Mouse (Mus musculus): ENCODE measurements at regions not wholly inside any gene's neighbourhood (a gene's known extent, or its start where the extent isn't known, plus 50 kb on each side); places are given as distances from the start of the nearest gene placed in this dataset.
A peak's percentile ranks its signal among the peaks of the same experiment; 100 is the strongest.

DNA sequence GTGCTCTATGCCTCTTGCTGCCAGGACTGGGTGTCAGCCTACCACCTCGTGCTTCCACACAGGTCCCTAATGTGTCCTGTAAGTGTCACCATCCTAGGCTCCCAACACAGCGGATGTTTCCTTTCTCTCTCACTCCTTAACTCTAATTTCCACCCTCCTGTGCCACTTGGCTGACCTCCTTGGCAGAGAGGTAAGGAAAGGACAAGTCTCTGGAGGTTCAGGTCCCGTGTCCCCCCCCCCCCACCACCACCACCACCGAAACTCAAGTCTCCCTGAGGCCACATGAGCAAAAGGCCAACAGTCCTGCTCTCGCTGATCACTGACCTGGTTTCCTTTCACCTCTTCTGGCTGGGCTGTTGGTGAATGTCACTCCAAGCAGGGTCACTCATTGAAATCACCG, 189.0 kb downstream of the Zfp36l1 start:
- Histone ChIP-seq H3K9ac (replicated peaks; ENCODE audit: low read length) (no peak overlapping the region), H3K4me3 (ENCODE audit: low read length) (no peak overlapping the region), H3K36me3 (ENCODE audit: insufficient read depth, low read length) (no peaks in the 10 kb centered on the region), H3K4me2 (replicated peaks; ENCODE audit: low read depth, low read length) (no peak overlapping the region), H3K4me1 (ENCODE audit: insufficient read depth, low read length) (peaks cover 46% of the 10 kb centered on the region), H3K27ac (ENCODE audit: low read length) (no peak overlapping the region), H3K27me3 (ENCODE audit: insufficient read depth, low read length) (no peaks in the 10 kb centered on the region), H3K9me3 (ENCODE audit: low read length) (no peaks in the 10 kb centered on the region)
- ATAC-seq (ENCODE audit: low FRiP score, low TSS enrichment) = no peak
- 78% methylated on average over 6 of the region's 6 CpGs for WGBS

DNA sequence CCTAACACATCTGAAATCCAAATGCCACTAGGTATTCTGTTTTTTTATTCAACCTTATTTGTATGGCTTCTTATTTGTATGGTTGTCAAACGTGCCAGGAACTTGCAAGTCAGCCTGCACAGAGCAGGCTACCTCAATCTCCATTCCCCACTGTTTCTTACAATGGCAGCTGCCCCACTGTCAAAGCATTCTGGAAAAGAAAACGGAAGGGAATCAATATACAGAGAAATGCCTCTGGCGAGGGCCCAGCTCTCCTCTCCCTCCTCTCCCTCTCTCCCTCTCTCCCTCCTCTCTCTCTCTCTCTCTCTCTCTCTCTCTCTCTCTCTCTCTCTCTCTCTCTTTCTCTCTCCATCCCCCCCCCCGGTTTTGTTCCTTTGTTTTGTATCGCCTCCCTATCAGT, 191.0 kb downstream of the Zfp36l1 start:
- H3K36me3 ChIP-seq (ENCODE audit: insufficient read depth, low read length) = no peaks in the 10 kb centered on the region
- no peak overlapping the region for H3K9ac ChIP-seq (replicated peaks; ENCODE audit: low read length)
- 52% methylated on average over 5 of the region's 5 CpGs for WGBS
- H3K9me3 ChIP-seq (ENCODE audit: low read length) = no peaks in the 10 kb centered on the region
- H3K4me1 ChIP-seq (ENCODE audit: insufficient read depth, low read length) = peaks cover 50% of the 10 kb centered on the region
- no peak overlapping the region for H3K4me3 ChIP-seq (ENCODE audit: low read length)
- H3K27ac ChIP-seq (ENCODE audit: low read length) = no peak overlapping the region
- H3K4me2 ChIP-seq (replicated peaks; ENCODE audit: low read depth, low read length) = no peak overlapping the region
- H3K27me3 ChIP-seq (ENCODE audit: insufficient read depth, low read length) = no peaks in the 10 kb centered on the region
- ATAC-seq (ENCODE audit: low FRiP score, low TSS enrichment) = no peak

DNA sequence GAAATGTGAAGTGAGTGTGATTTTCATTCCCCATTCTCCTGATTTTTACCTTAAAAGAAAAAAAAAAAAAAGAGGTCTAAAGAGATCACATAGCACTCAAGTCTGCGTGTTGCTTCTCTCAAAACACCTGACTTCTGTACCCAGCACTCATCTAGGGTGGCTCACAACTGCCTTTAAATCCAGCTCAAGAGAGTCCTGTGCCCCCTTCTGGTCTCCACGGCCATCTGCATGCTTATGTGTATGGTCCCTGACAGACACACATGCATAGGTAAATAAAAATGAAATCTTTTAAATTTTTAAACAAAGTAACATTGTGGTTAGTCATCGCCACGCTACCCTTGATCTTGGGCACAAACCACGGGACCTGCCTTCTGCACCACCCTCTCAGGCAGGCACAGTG, 193.8 kb downstream of the Zfp36l1 start:
- Histone ChIP-seq H3K27ac (ENCODE audit: low read length) (peak overlapping the region; percentile 93; the same call in 1 of the 2 replicates), H3K36me3 (ENCODE audit: insufficient read depth, low read length) (no peaks in the 10 kb centered on the region), H3K27me3 (ENCODE audit: insufficient read depth, low read length) (no peaks in the 10 kb centered on the region), H3K4me2 (replicated peaks; ENCODE audit: low read depth, low read length) (no peak overlapping the region), H3K4me3 (ENCODE audit: low read length) (no peak overlapping the region), H3K9ac (replicated peaks; ENCODE audit: low read length) (no peak overlapping the region), H3K9me3 (ENCODE audit: low read length) (peaks cover 4% of the 10 kb centered on the region; the same call in 1 of the 2 replicates), H3K4me1 (ENCODE audit: insufficient read depth, low read length) (peaks cover 36% of the 10 kb centered on the region)
- no peak for ATAC-seq (ENCODE audit: low FRiP score, low TSS enrichment)
- 88% methylated on average over 5 of the region's 5 CpGs for whole genome bisulfite sequencing

DNA sequence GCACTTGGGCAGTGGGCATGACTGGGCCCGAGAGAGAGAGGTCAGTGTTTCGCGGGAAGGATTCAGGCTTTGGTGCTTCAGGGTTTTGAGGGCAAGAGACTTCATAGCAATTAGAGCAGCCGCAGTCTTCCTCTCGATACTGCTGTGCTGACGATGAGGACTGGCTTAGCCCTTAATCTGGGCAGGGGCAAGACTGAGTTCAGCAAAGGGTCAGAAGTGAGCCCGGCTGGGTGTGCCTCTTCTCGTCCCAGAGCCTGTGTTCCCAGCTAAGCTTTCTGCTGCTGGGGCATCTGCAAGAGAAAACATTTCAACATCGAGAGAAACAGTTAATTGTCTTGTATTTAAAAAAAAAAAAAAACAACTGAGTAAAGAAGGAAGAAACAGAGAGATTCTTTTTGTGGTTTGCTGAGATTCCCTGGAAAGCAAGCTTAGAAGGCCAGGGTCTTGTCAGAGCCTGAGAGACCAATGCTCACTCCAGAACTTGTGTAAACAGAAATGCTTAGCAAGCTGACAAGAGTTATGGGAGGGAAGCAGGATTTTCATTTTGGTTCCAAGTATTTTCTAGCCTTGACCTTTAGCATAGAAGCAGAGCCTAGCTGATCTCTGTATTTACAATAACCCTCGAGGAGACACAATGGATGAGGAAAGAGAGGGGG, 195.1 kb downstream of the Zfp36l1 start:
- H3K4me2 ChIP-seq (replicated peaks; ENCODE audit: low read depth, low read length) = no peak overlapping the region
- no peaks in the 10 kb centered on the region for H3K27me3 ChIP-seq (ENCODE audit: insufficient read depth, low read length)
- no peak overlapping the region for H3K4me3 ChIP-seq (ENCODE audit: low read length)
- 28% methylated on average over 10 of the region's 10 CpGs for WGBS
- peaks cover 41% of the 10 kb centered on the region for H3K4me1 ChIP-seq (ENCODE audit: insufficient read depth, low read length)
- no peak for ATAC-seq (ENCODE audit: low FRiP score, low TSS enrichment)
- H3K9ac ChIP-seq (replicated peaks; ENCODE audit: low read length) = peak overlapping the region; percentile 43; the same call in 1 of the 2 replicates
- peak overlapping the region; percentile 93 for H3K27ac ChIP-seq (ENCODE audit: low read length)
- no peaks in the 10 kb centered on the region for H3K36me3 ChIP-seq (ENCODE audit: insufficient read depth, low read length)
- H3K9me3 ChIP-seq (ENCODE audit: low read length) = peaks cover 4% of the 10 kb centered on the region; the same call in 1 of the 2 replicates

DNA sequence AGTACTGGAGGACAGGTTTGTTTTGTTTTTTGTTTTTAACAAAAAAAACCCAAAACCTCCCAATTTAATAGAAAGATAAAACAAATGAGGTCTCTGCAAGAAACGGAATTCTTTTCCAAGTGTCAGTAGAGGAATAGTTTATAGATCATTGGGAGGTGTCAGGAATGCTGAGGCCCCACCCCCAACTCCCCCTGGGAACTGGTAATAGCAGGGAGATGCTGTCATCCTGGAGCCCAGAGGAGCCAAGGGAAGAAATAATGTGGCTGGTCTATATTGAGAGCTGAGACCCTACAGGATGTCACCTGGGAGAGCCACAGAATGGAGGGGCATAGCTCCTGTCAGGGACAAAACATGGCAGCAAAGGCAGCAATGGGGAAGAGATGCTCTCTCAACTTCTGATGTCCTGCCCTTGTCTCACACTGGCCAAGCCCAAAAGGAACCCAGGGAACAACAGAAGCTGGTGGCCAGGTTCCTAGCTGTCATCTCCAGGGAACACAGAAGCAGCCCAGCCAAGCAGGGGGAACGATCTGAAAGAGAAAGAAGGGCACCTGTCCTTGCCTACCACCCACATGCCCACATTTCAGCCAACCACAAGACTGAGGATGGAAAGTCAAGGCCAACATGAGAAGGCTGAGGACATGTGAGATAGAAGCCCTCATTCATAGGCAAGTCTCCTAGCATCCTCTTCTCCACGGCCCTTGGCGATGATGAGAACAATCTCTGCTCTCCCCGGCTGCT, 195.7 kb downstream of the Zfp36l1 start:
- Histone ChIP-seq H3K27me3 (ENCODE audit: insufficient read depth, low read length) (no peaks in the 10 kb centered on the region), H3K4me3 (ENCODE audit: low read length) (no peak overlapping the region), H3K4me2 (replicated peaks; ENCODE audit: low read depth, low read length) (no peak overlapping the region), H3K27ac (ENCODE audit: low read length) (peak overlapping the region; percentile 93), H3K9ac (replicated peaks; ENCODE audit: low read length) (peak overlapping the region; percentile 43; the same call in 1 of the 2 replicates), H3K9me3 (ENCODE audit: low read length) (peaks cover 4% of the 10 kb centered on the region; the same call in 1 of the 2 replicates), H3K4me1 (ENCODE audit: insufficient read depth, low read length) (peaks cover 41% of the 10 kb centered on the region), H3K36me3 (ENCODE audit: insufficient read depth, low read length) (no peaks in the 10 kb centered on the region)
- WGBS = 64% methylated on average over 5 of the region's 5 CpGs
- ATAC-seq (ENCODE audit: low FRiP score, low TSS enrichment) = no peak

DNA sequence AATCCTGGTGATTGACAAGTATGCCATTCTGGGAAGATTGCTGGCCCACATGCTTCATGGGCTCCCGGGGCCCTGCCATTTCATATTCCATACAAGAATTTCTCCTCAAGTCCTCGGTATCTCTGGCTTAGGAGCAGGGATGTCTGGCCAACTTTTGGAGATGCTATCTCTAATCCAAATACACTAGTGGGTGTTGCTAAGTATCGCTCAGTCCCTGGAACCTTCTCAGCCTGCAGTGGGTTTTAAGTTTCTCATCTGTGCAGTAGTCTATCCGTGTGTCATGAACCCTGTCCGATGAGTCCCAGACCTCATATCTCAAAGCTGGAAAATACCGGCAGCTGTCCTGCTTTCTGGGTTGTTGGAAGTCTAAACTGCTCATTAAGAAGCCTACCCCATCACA, 198.9 kb downstream of the Zfp36l1 start:
- Histone ChIP-seq H3K27ac (ENCODE audit: low read length) (peak overlapping the region; percentile 53; the same call in 1 of the 2 replicates), H3K4me2 (replicated peaks; ENCODE audit: low read depth, low read length) (no peak overlapping the region), H3K27me3 (ENCODE audit: insufficient read depth, low read length) (no peaks in the 10 kb centered on the region), H3K9me3 (ENCODE audit: low read length) (peaks cover 4% of the 10 kb centered on the region; the same call in 1 of the 2 replicates), H3K4me3 (ENCODE audit: low read length) (no peak overlapping the region), H3K36me3 (ENCODE audit: insufficient read depth, low read length) (no peaks in the 10 kb centered on the region), H3K9ac (replicated peaks; ENCODE audit: low read length) (no peak overlapping the region), H3K4me1 (ENCODE audit: insufficient read depth, low read length) (peaks cover 37% of the 10 kb centered on the region)
- ATAC-seq (ENCODE audit: low FRiP score, low TSS enrichment) = no peak
- 49% methylated on average over 6 of the region's 6 CpGs for WGBS

DNA sequence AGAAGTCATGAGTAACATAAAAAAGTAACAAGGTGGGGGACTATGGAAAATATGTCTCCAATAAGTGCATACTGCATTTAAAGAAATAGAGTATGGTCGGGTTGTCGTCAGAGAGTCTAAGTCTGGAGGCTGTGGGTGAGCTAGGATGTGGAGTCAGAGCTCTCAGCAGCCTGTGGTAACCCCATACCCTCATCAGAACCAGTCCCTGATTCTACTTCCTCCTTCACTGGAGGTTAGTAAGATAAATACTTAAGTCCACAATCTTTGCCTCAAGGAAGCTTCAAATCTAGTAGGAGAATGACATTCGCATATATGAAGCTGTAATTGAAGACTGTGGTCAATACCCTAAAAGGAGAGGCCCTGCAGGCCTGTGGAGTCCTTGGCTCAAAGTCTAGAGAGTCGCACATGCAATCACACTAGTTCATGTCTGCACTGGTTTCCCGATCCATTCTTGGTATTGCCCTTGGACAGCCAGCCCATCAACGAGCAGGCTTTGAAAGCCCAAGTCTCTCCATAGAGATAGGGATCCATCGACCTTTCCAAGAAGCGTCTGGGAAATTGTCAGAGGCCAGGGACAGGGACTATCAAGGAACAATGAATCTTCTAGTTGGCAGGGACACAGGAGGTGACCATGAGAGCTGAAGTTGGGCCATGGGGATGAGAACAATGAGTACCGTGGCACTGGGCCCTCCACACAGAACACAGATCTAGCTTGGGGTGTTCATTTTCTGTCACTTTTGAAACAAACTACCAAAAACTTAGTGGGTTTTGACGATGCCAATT, 200.3 kb downstream of the Zfp36l1 start:
- H3K36me3 ChIP-seq (ENCODE audit: insufficient read depth, low read length) = no peaks in the 10 kb centered on the region
- 93% methylated on average over 10 of the region's 10 CpGs for WGBS
- H3K9ac ChIP-seq (replicated peaks; ENCODE audit: low read length) = no peak overlapping the region
- peaks cover 28% of the 10 kb centered on the region for H3K4me1 ChIP-seq (ENCODE audit: insufficient read depth, low read length)
- no peak overlapping the region for H3K4me2 ChIP-seq (replicated peaks; ENCODE audit: low read depth, low read length)
- ATAC-seq (ENCODE audit: low FRiP score, low TSS enrichment) = no peak
- H3K27ac ChIP-seq (ENCODE audit: low read length) = no peak overlapping the region
- H3K4me3 ChIP-seq (ENCODE audit: low read length) = no peak overlapping the region
- peaks cover 4% of the 10 kb centered on the region; the same call in 1 of the 2 replicates for H3K9me3 ChIP-seq (ENCODE audit: low read length)
- H3K27me3 ChIP-seq (ENCODE audit: insufficient read depth, low read length) = no peaks in the 10 kb centered on the region

DNA sequence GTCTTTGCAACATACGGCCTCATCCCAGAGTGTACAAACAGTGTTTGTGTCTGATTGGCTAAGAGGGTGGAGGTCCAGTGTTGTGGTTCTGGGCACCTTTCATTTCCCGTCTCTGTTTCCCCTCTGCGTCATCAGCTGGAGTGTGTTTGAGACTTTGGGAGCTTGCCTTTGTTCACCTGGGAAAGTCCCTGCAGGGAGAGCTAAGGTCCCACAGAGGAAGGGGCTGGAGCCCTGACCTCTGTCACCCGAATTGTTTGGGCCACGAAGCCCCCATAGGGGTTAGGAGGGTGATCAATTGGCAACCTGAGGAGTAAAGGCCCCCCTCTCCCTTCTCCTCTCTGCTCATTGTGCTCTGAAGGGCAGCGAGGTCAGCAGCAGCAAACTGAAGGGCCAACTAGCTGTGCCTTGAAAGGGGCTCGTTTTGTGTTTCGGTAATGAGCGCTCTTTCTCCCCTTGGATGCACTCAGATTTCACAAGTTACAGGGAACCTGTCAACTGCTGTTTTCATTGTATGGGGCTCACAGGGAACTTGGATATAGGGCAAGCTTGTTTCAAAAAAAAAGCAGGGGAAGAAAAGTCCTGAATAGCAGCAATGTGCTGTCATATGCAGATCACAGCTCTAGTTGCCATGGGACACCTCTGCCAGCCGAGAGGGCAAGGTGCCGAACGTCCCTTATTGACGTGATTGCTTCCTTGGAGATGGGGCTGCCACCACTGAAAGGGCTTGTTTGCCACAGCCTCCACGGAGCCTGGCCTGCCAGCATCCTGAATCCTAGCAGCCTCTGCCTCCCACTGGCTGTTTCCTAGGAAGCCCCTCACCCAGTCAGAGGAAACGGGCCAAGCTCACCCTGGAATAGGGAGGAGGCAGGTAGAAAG, 201.7 kb downstream of the Zfp36l1 start:
- no peak overlapping the region for H3K9ac ChIP-seq (replicated peaks; ENCODE audit: low read length)
- no peak for ATAC-seq (ENCODE audit: low FRiP score, low TSS enrichment)
- WGBS = 34% methylated on average over 15 of the region's 15 CpGs
- no peaks in the 10 kb centered on the region for H3K27me3 ChIP-seq (ENCODE audit: insufficient read depth, low read length)
- peaks cover 4% of the 10 kb centered on the region; the same call in 1 of the 2 replicates for H3K9me3 ChIP-seq (ENCODE audit: low read length)
- H3K27ac ChIP-seq (ENCODE audit: low read length) = no peak overlapping the region
- no peak overlapping the region for H3K4me2 ChIP-seq (replicated peaks; ENCODE audit: low read depth, low read length)
- peaks cover 28% of the 10 kb centered on the region for H3K4me1 ChIP-seq (ENCODE audit: insufficient read depth, low read length)
- no peak overlapping the region for H3K4me3 ChIP-seq (ENCODE audit: low read length)
- H3K36me3 ChIP-seq (ENCODE audit: insufficient read depth, low read length) = no peaks in the 10 kb centered on the region

DNA sequence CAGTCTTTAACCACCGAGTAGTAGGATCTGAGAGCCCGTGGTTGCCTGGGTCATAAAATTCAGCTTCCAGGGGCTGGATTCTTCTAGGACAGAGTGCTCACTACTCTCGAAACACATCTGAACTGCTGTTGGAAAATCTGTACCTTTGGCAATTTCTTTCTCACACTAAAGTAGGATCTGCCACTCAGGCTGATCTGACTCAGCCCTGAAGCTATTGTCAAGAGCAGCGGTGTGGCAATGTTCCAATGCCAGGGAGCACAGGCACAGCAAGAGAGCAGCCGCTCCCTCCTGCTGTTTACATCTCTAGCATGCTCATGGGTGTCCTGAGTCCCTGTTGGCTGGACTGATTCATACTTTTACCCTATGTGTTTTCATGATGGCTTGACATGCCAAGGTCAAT, 205.2 kb downstream of the Zfp36l1 start:
- H3K4me1 ChIP-seq (ENCODE audit: insufficient read depth, low read length) = peaks cover 50% of the 10 kb centered on the region
- ATAC-seq (ENCODE audit: low FRiP score, low TSS enrichment) = no peak
- no peaks in the 10 kb centered on the region for H3K9me3 ChIP-seq (ENCODE audit: low read length)
- H3K27ac ChIP-seq (ENCODE audit: low read length) = peak overlapping the region; percentile 94
- H3K4me3 ChIP-seq (ENCODE audit: low read length) = no peak overlapping the region
- H3K4me2 ChIP-seq (replicated peaks; ENCODE audit: low read depth, low read length) = no peak overlapping the region
- 44% methylated on average over 5 of the region's 5 CpGs for WGBS
- no peaks in the 10 kb centered on the region for H3K27me3 ChIP-seq (ENCODE audit: insufficient read depth, low read length)
- no peak overlapping the region for H3K9ac ChIP-seq (replicated peaks; ENCODE audit: low read length)
- no peaks in the 10 kb centered on the region for H3K36me3 ChIP-seq (ENCODE audit: insufficient read depth, low read length)

All from kidney, embryonic 16.5 days (tissue).